11 mouse cellular contexts compared by ENCODE assay signal in the genomic region with DNA sequence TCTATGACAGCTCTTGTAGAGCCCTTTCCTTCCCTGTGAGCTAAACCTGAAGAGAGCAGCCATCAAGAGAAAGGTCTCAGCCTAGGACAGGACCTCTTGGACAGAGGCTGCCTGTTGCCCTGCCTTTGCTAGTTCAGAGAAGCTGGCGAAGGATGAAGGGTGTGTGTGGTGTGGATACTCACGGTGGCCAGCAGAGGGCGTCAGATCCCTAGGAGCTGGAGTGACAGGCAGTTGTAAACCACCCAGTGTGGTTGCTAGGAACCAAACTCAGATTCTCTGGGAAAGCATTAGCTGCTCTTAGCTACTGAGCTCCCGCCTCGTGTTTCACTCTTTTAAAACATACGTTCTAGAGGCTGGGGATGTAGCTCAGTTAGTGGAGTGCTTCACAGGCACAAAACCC.
DNase-seq lines count a peak whose midpoint lies in the region; ATAC-seq and TF ChIP-seq lines count a peak whose summit lies in the region.
"Had no signal": no experiment of that assay in that cellular context is flagged by ENCODE, and none has a peak within 500 bp of the region (broad histone marks: within the 10 kb centered on the region; RNA-seq: fewer than 3 reads in every experiment).

No protein-coding gene starts in this region.

- no peak overlapping the region for H3K9ac ChIP-seq in stomach, postnatal 0 days (ENCODE audit: low read length)
- H3K9ac ChIP-seq: forebrain, embryonic 13.5 days; hindbrain, embryonic 15.5 days had no signal

- no peak for ATAC-seq in stomach, postnatal 0 days (ENCODE audit: low FRiP score, low TSS enrichment)
- no peak for ATAC-seq in cerebellum, adult (ENCODE audit: insufficient number of reproducible peaks, low FRiP score, low TSS enrichment)
- ATAC-seq: forebrain, embryonic 13.5 days had no signal

- no peaks in the 10 kb centered on the region for H3K4me1 ChIP-seq in lung, adult 2 months (ENCODE audit: control insufficient read depth, insufficient read depth, low read length)
- H3K4me1 ChIP-seq in stomach, postnatal 0 days (replicated peaks; ENCODE audit: control insufficient read depth, insufficient read depth), result no peaks in the 10 kb centered on the region
- H3K4me1 ChIP-seq: forebrain, embryonic 13.5 days had no signal

- 71% methylated on average over 6 of the region's 6 CpGs for WGBS in lung, adult 2 months
- 61% methylated on average over 6 of the region's 6 CpGs for WGBS in stomach, postnatal 0 days

- peak; percentile 30; the same call in 1 of the 2 replicates for TF ChIP-seq CTCF in lung, adult 2 months (IDR thresholded peaks at IDR 0.05; ENCODE audit: insufficient read depth, low read length)
- peak; percentile 50 for TF ChIP-seq CTCF in stomach, postnatal 0 days (IDR thresholded peaks at IDR 0.05; ENCODE audit: low read depth)

- peak; percentile 21 for DNase-seq in adrenal gland, postnatal 14 days
- no peak for DNase-seq in adrenal gland, adult 18-20 months (ENCODE audit: low spot score in 2 of 2)
- DNase-seq in lung, adult 2 months, result no peak
- DNase-seq in lung, postnatal 10 days, result no peak
- DNase-seq in c-Kit-positive CD71-positive TER-119-negative erythroid progenitor cells, embryonic 14.5 days (ENCODE audit: low read depth), result peak; percentile 10
- DNase-seq in stomach, postnatal 0 days (ENCODE audit: low spot score), result no peak
- DNase-seq in layer of hippocampus, adult 11-12 months (ENCODE audit: low spot score), result no peak
- DNase-seq: right cerebral cortex, postnatal 14 days had no signal

- no peak overlapping the region for H3K4me2 ChIP-seq in stomach, postnatal 0 days (replicated peaks; ENCODE audit: low read depth)
- H3K4me2 ChIP-seq: forebrain, embryonic 13.5 days; hindbrain, embryonic 15.5 days had no signal

- no peaks in the 10 kb centered on the region for H3K9me3 ChIP-seq in stomach, postnatal 0 days (ENCODE audit: control insufficient read depth, low read length)
- H3K9me3 ChIP-seq: forebrain, embryonic 13.5 days; hindbrain, embryonic 15.5 days had no signal

- H3K4me3 ChIP-seq in lung, adult 2 months (replicated peaks; ENCODE audit: extremely low read depth, low read depth, low read length), result no peak overlapping the region
- no peak overlapping the region for H3K4me3 ChIP-seq in stomach, postnatal 0 days (ENCODE audit: low read depth, low read length)
- H3K4me3 ChIP-seq: forebrain, embryonic 13.5 days; hindbrain, embryonic 15.5 days had no signal

- H3K36me3 ChIP-seq in stomach, postnatal 0 days (ENCODE audit: control insufficient read depth, insufficient read depth, low read length), result no peaks in the 10 kb centered on the region
- H3K36me3 ChIP-seq: hindbrain, embryonic 15.5 days had no signal

- no peak for TF ChIP-seq POLR2A in lung, adult 2 months (IDR thresholded peaks at IDR 0.05; ENCODE audit: borderline replicate concordance, extremely low read depth, low read depth, low read length)

- no peak for TF ChIP-seq EP300 in stomach, postnatal 0 days (optimal IDR thresholded peaks at IDR 0.05)

- no peaks in the 10 kb centered on the region for H3K27me3 ChIP-seq in stomach, postnatal 0 days (ENCODE audit: control insufficient read depth, insufficient read depth, low read length)
- H3K27me3 ChIP-seq: forebrain, embryonic 13.5 days; hindbrain, embryonic 15.5 days had no signal

- H3K27ac ChIP-seq in stomach, postnatal 0 days (replicated peaks), result no peak overlapping the region
- H3K27ac ChIP-seq: forebrain, embryonic 13.5 days; hindbrain, embryonic 15.5 days had no signal

Comparison
In these comparisons a context has a peak if more than half of its experiments do, and no peak if none do; other contexts are left out.
1. DNase-seq: peak in adrenal gland, postnatal 14 days (single experiment) and c-Kit-positive CD71-positive TER-119-negative erythroid progenitor cells, embryonic 14.5 days (single experiment); none in adrenal gland, adult 18-20 months (0 of 2), lung, adult 2 months (single experiment), lung, postnatal 10 days (single experiment), stomach, postnatal 0 days (single experiment) and layer of hippocampus, adult 11-12 months (single experiment).